Mouse (Mus musculus) hindbrain, embryonic 13.5 days (tissue): ENCODE data around the gene Sorbs1. TPM values are rescaled to one million over a fixed set of nuclear protein-coding genes. Genes with fewer than 3 reads are reported as not detected.

Source experiments
- ATAC-seq: fragments of 200-750 bp; cut with Nextera tagmentation; 2 replicates; pipeline ENCODE4 v1.8.0; 2017; ENCODE audit warnings: moderate TSS enrichment; ENCODE audit not compliant: low FRiP score
- H3K27ac ChIP-seq: fragments of 300-500 bp; sonication (generic); 2 replicates; pipeline ENCODE4 v1.5.1; 2015; ENCODE audit warnings: inconsistent platforms, mild to moderate bottlenecking, moderate library complexity
- H3K27me3 ChIP-seq: fragments of 300-500 bp; sonication (generic); 2 replicates; pipeline ENCODE4 v1.6.1; 2015; ENCODE audit warnings: mild to moderate bottlenecking, inconsistent platforms
- H3K36me3 ChIP-seq: fragments of 300-500 bp; sonication (generic); 2 replicates; pipeline ENCODE4 v1.6.1; 2015; ENCODE audit warnings: mild to moderate bottlenecking, inconsistent platforms
- H3K4me1 ChIP-seq: fragments of 300-500 bp; sonication (generic); replicated peaks from 2 replicates; pipeline ENCODE4 v1.6.1; 2015; ENCODE audit warnings: inconsistent platforms
- H3K4me2 ChIP-seq: fragments of 300-500 bp; sonication (generic); 2 replicates; pipeline ENCODE4 v1.6.1; 2015; ENCODE audit warnings: inconsistent platforms, mild to moderate bottlenecking, moderate library complexity
- H3K4me3 ChIP-seq: fragments of 300-500 bp; sonication (generic); 2 replicates; pipeline ENCODE4 v1.5.1; 2015; ENCODE audit warnings: mild to moderate bottlenecking, inconsistent platforms
- H3K9ac ChIP-seq: fragments of 300-500 bp; sonication (generic); 2 replicates; pipeline ENCODE4 v1.6.1; 2015; ENCODE audit warnings: mild to moderate bottlenecking, inconsistent platforms
- H3K9me3 ChIP-seq: fragments of 300-500 bp; sonication (generic); 2 replicates; pipeline ENCODE4 v1.6.1; 2016; ENCODE audit warnings: inconsistent platforms
- WGBS: fragments of 180-500 bp; shearing (Covaris S2); methylation state at CpG from one replicate; pipeline ENCODE4 v1.1.7; 2015; 5-methylcytosine and 5-hydroxymethylcytosine counted together
- polyA plus RNA-seq: library from polyadenylated mRNA; unstranded; fragments of >200 nt; fragmentation: Nextera tagmentation; extraction: Ambion mirVana; gene quantifications from 2 replicates; pipeline ENCODE4 v1.2.1, GENCODE M21; 2015

Gene Sorbs1
- polyA plus RNA-seq, 1 experiment from 2014 or later, result 100 TPM

DNA sequence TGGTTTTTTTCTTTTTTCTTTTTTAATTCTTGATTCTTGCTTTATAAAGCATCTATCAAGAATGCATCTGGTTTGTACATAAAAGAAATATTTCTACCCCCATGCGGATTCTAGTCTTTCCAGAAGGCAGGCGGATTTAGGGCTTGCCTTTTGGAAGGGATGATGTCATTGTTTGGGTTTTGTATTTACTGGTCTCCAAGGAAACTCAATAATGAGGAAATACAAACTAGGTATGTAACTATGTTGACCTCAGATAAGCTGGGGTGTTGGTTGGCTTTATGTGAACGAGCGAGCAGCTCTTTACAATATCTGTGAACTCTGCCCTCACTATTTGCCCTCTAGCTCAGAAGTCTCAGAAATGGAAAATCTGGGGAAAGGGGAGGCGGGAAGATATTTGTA, 266.3 kb downstream of the Sorbs1 start:
- no peak overlapping the region for H3K9ac ChIP-seq
- no peaks in the 10 kb centered on the region for H3K4me1 ChIP-seq
- no peaks in the 10 kb centered on the region for H3K36me3 ChIP-seq
- H3K27ac ChIP-seq, result no peak overlapping the region
- no peak overlapping the region for H3K4me3 ChIP-seq
- H3K4me2 ChIP-seq, result no peak overlapping the region
- 41% methylated on average over 5 of the region's 5 CpGs for WGBS
- ATAC-seq, result no peak
- no peaks in the 10 kb centered on the region for H3K27me3 ChIP-seq
- no peaks in the 10 kb centered on the region for H3K9me3 ChIP-seq

GRCm38 (mm10) chr19:40246646-40247267, 266.8 kb downstream of the Sorbs1 start:
- ATAC-seq, result no peak
- no peaks in the 10 kb centered on the region for H3K4me1 ChIP-seq
- no peaks in the 10 kb centered on the region for H3K27me3 ChIP-seq
- H3K4me3 ChIP-seq, result no peak overlapping the region
- no peaks in the 10 kb centered on the region for H3K9me3 ChIP-seq
- no peak overlapping the region for H3K9ac ChIP-seq
- no peak overlapping the region for H3K27ac ChIP-seq
- H3K4me2 ChIP-seq, result no peak overlapping the region
- 80% methylated on average over 7 of the region's 7 CpGs for WGBS
- H3K36me3 ChIP-seq, result no peaks in the 10 kb centered on the region

Other genes starting within 250 kb of the Sorbs1 start
- 13.8 and 14.7 TPM in 2 replicates for gene Pdlim1, start 241.9 kb downstream of the Sorbs1 start, polyA plus RNA-seq
- 62.7 and 63.8 TPM in 2 replicates for gene Aldh18a1, start 74.7 kb upstream of the Sorbs1 start, polyA plus RNA-seq
- gene Tctn3, start 98.5 kb upstream of the Sorbs1 start, polyA plus RNA-seq, result 14.1 and 14.8 TPM in 2 replicates
- 8.3 and 9.1 TPM in 2 replicates for gene Entpd1, start 98.6 kb upstream of the Sorbs1 start, polyA plus RNA-seq
- gene Cc2d2b, start 235.0 kb upstream of the Sorbs1 start, polyA plus RNA-seq, result 0.16 and 0.19 TPM in 2 replicates